Mouse (Mus musculus) stomach, embryonic 14.5 days (tissue): Measurements from ENCODE around the gene Hpse. TPM values are rescaled to one million over a fixed set of nuclear protein-coding genes. Genes with fewer than 3 reads are reported as not detected.

ENCODE experiments used
- polyA plus RNA-seq: library from polyadenylated mRNA; unstranded; fragments of >200 nt; fragmentation: Nextera tagmentation; extraction: Ambion mirVana; gene quantifications from 2 replicates; pipeline ENCODE4 v1.2.1, GENCODE M21; 2014

The Hpse gene
- polyA plus RNA-seq, 1 experiment from 2014 or later: 4.9 TPM

Other genes starting within 250 kb of the Hpse start
- 15.3 and 16.1 TPM in 2 replicates for gene Lin54, start 219.1 kb downstream of the Hpse start, polyA plus RNA-seq
- gene Cops4, start 201.4 kb downstream of the Hpse start, polyA plus RNA-seq: 187 and 188 TPM in 2 replicates
- gene Plac8, start 147.5 kb downstream of the Hpse start, polyA plus RNA-seq: 148 and 159 TPM in 2 replicates
- gene Coq2, start 44.6 kb downstream of the Hpse start, polyA plus RNA-seq: 67.9 and 75.2 TPM in 2 replicates
- 21.0 and 22.2 TPM in 2 replicates for gene Helq, start 78.9 kb upstream of the Hpse start, polyA plus RNA-seq
- gene Mrps18c, start 78.9 kb upstream of the Hpse start, polyA plus RNA-seq: 173 and 176 TPM in 2 replicates
- 30.3 and 35.1 TPM in 2 replicates for gene Abraxas1, start 101.2 kb upstream of the Hpse start, polyA plus RNA-seq
- gene Gpat3, start 126.0 kb upstream of the Hpse start, polyA plus RNA-seq: 2.0 and 2.9 TPM in 2 replicates